Mouse (Mus musculus): ENCODE measurements around the gene Kcnh6. TPM values are rescaled to one million over a fixed set of nuclear protein-coding genes. Genes with fewer than 3 reads are reported as not detected.
A peak's percentile ranks its signal among the peaks of the same experiment; 100 is the strongest.

Kcnh6 gene
- 0.24 and 0.26 TPM in 2 replicates for polyA plus RNA-seq (2015; fragmentation: Nextera tagmentation; extraction: Ambion mirVana)

- 0 out of 2 replicates have a peak, but pooled peaks have one; percentile 16 for ATAC-seq (ENCODE audit: insufficient number of reproducible peaks, low FRiP score, low TSS enrichment, low read depth)
- Histone ChIP-seq H3K27ac (no peak within 1 kb of the TSS), H3K4me1 (peaks cover 4% of the 10 kb centered on the region), H3K27me3 (peaks cover 28% of the 10 kb centered on the region), H3K36me3 (no peaks in the 10 kb centered on the region), H3K9ac (no peak within 1 kb of the TSS), H3K9me3 (no peaks in the 10 kb centered on the region), H3K4me2 (peak within 1 kb of the TSS; percentile 66), H3K4me3 (peak within 1 kb of the TSS; percentile 27)
- WGBS, result 0% methylated on average over 25 of the region's 25 CpGs
Measured at GRCm38 (mm10) chr11:106007821-106008220, at the start of gene Kcnh6. Gene Kcnh6, plus strand, starts transcription at chr11:106008124.

GRCm38 (mm10) chr11:105958566-105958965 is 49.4 kb upstream of the Kcnh6 start:
- ATAC-seq (ENCODE audit: insufficient number of reproducible peaks, low FRiP score, low TSS enrichment, low read depth), result no peak

GRCm38 (mm10) chr11:105959355-105959754 is 48.6 kb upstream of the Kcnh6 start:
- Histone ChIP-seq H3K4me3 (no peak overlapping the region), H3K36me3 (no peaks in the 10 kb centered on the region), H3K4me2 (no peak overlapping the region), H3K27me3 (no peaks in the 10 kb centered on the region), H3K27ac (no peak overlapping the region), H3K9ac (no peak overlapping the region), H3K9me3 (no peaks in the 10 kb centered on the region), H3K4me1 (no peaks in the 10 kb centered on the region)
- WGBS, result 47% methylated on average over 17 of the region's 17 CpGs
- ATAC-seq (ENCODE audit: insufficient number of reproducible peaks, low FRiP score, low TSS enrichment, low read depth), result no peak

More at GRCm38 (mm10) chr11:105958566-105958965, 49.4 kb upstream of the Kcnh6 start:
- Histone ChIP-seq H3K36me3 (no peaks in the 10 kb centered on the region), H3K9ac (no peak overlapping the region), H3K4me2 (no peak overlapping the region), H3K9me3 (no peaks in the 10 kb centered on the region), H3K27ac (no peak overlapping the region), H3K4me3 (no peak overlapping the region), H3K27me3 (no peaks in the 10 kb centered on the region), H3K4me1 (peaks cover 2% of the 10 kb centered on the region; the same call in 1 of the 2 replicates)
- WGBS, result 41% methylated on average over 1 of the region's 1 CpGs

- no peak overlapping the region for H3K4me2 ChIP-seq
- 62% methylated on average over 5 of the region's 5 CpGs for WGBS
Measured at GRCm38 (mm10) chr11:105964691-105965090, 43.2 kb upstream of the Kcnh6 start.

GRCm38 (mm10) chr11:105966288-105966687 is 41.6 kb upstream of the Kcnh6 start:
- Histone ChIP-seq H3K4me1 (peaks cover 17% of the 10 kb centered on the region), H3K4me2 (no peak overlapping the region), H3K9ac (no peak overlapping the region), H3K36me3 (no peaks in the 10 kb centered on the region), H3K27ac (no peak overlapping the region), H3K9me3 (no peaks in the 10 kb centered on the region), H3K4me3 (no peak overlapping the region), H3K27me3 (peaks cover 51% of the 10 kb centered on the region)
- ATAC-seq (ENCODE audit: insufficient number of reproducible peaks, low FRiP score, low TSS enrichment, low read depth), result no peak
- 73% methylated on average over 4 of the region's 4 CpGs for WGBS

More at GRCm38 (mm10) chr11:105964691-105965090, 43.2 kb upstream of the Kcnh6 start:
- Histone ChIP-seq H3K9me3 (no peaks in the 10 kb centered on the region), H3K9ac (no peak overlapping the region), H3K4me3 (no peak overlapping the region), H3K27me3 (peaks cover 43% of the 10 kb centered on the region), H3K36me3 (no peaks in the 10 kb centered on the region), H3K27ac (no peak overlapping the region), H3K4me1 (peaks cover 17% of the 10 kb centered on the region)
- no peak for ATAC-seq (ENCODE audit: insufficient number of reproducible peaks, low FRiP score, low TSS enrichment, low read depth)

GRCm38 (mm10) chr11:105967741-105968574 is 40.0 kb upstream of the Kcnh6 start, which contains the start of gene Ace:
Gene Ace, plus strand, starts transcription at chr11:105967945.
- under 1% methylated on average over 55 of the region's 76 CpGs for WGBS

GRCm38 (mm10) chr11:105968948-105969347 is 39.0 kb upstream of the Kcnh6 start:
- H3K27ac ChIP-seq, result no peak overlapping the region
- 57% methylated on average over 10 of the region's 10 CpGs for WGBS
- H3K9ac ChIP-seq, result no peak overlapping the region
- H3K27me3 ChIP-seq, result peaks cover 51% of the 10 kb centered on the region
- ATAC-seq (ENCODE audit: insufficient number of reproducible peaks, low FRiP score, low TSS enrichment, low read depth), result no peak
- peak overlapping the region; percentile 100; the same call in 1 of the 2 replicates for H3K4me2 ChIP-seq
- H3K36me3 ChIP-seq, result no peaks in the 10 kb centered on the region
- H3K4me3 ChIP-seq, result no peak overlapping the region; the same call in 1 of the 2 replicates
- H3K4me1 ChIP-seq, result peaks cover 17% of the 10 kb centered on the region
- no peaks in the 10 kb centered on the region for H3K9me3 ChIP-seq

More at GRCm38 (mm10) chr11:105967741-105968574, 40.0 kb upstream of the Kcnh6 start, which contains the start of gene Ace:
- Histone ChIP-seq H3K36me3 (no peaks in the 10 kb centered on the region), H3K27ac (no peak within 1 kb of the TSS), H3K4me3 (peak within 1 kb of the TSS; percentile 56), H3K4me2 (peak within 1 kb of the TSS; percentile 100), H3K4me1 (peaks cover 17% of the 10 kb centered on the region), H3K9ac (peak within 1 kb of the TSS; percentile 26), H3K9me3 (no peaks in the 10 kb centered on the region), H3K27me3 (peaks cover 51% of the 10 kb centered on the region)
- ATAC-seq (ENCODE audit: insufficient number of reproducible peaks, low FRiP score, low TSS enrichment, low read depth), result no peak

- 56% methylated on average over 1 of the region's 1 CpGs for WGBS
- H3K36me3 ChIP-seq, result no peaks in the 10 kb centered on the region
- no peak overlapping the region for H3K4me3 ChIP-seq
- H3K27ac ChIP-seq, result no peak overlapping the region
- H3K4me2 ChIP-seq, result no peak overlapping the region
- H3K4me1 ChIP-seq, result peaks cover 17% of the 10 kb centered on the region
- H3K9me3 ChIP-seq, result no peaks in the 10 kb centered on the region
- ATAC-seq (ENCODE audit: insufficient number of reproducible peaks, low FRiP score, low TSS enrichment, low read depth), result no peak
- H3K9ac ChIP-seq, result no peak overlapping the region
- H3K27me3 ChIP-seq, result peaks cover 51% of the 10 kb centered on the region
Measured at GRCm38 (mm10) chr11:105969516-105969915, 38.4 kb upstream of the Kcnh6 start.

- Histone ChIP-seq H3K27ac (no peak overlapping the region), H3K4me1 (no peaks in the 10 kb centered on the region), H3K27me3 (peaks cover 10% of the 10 kb centered on the region), H3K36me3 (no peaks in the 10 kb centered on the region), H3K9ac (no peak overlapping the region), H3K4me3 (no peak overlapping the region), H3K9me3 (no peaks in the 10 kb centered on the region), H3K4me2 (no peak overlapping the region)
- 84% methylated on average over 6 of the region's 6 CpGs for WGBS
- ATAC-seq (ENCODE audit: insufficient number of reproducible peaks, low FRiP score, low TSS enrichment, low read depth), result no peak
Measured at GRCm38 (mm10) chr11:105974593-105974992, 33.3 kb upstream of the Kcnh6 start.

- ATAC-seq (ENCODE audit: insufficient number of reproducible peaks, low FRiP score, low TSS enrichment, low read depth), result no peak
- no peaks in the 10 kb centered on the region for H3K9me3 ChIP-seq
- no peak overlapping the region for H3K4me2 ChIP-seq
- H3K27ac ChIP-seq, result no peak overlapping the region
- no peaks in the 10 kb centered on the region for H3K36me3 ChIP-seq
- peaks cover 5% of the 10 kb centered on the region for H3K27me3 ChIP-seq
- H3K9ac ChIP-seq, result no peak overlapping the region
- H3K4me3 ChIP-seq, result no peak overlapping the region
- WGBS, result 66% methylated on average over 3 of the region's 3 CpGs
- no peaks in the 10 kb centered on the region for H3K4me1 ChIP-seq
Measured at GRCm38 (mm10) chr11:105975050-105975449, 32.9 kb upstream of the Kcnh6 start.

- WGBS, result 87% methylated on average over 5 of the region's 5 CpGs
- Histone ChIP-seq H3K4me2 (no peak overlapping the region), H3K4me1 (no peaks in the 10 kb centered on the region), H3K27ac (no peak overlapping the region), H3K9ac (no peak overlapping the region), H3K27me3 (no peaks in the 10 kb centered on the region), H3K36me3 (no peaks in the 10 kb centered on the region), H3K9me3 (no peaks in the 10 kb centered on the region), H3K4me3 (no peak overlapping the region)
- ATAC-seq (ENCODE audit: insufficient number of reproducible peaks, low FRiP score, low TSS enrichment, low read depth), result no peak
Measured at GRCm38 (mm10) chr11:105975636-105976035, 32.3 kb upstream of the Kcnh6 start.

- H3K4me3 ChIP-seq, result no peak overlapping the region
- H3K27ac ChIP-seq, result no peak overlapping the region
- H3K27me3 ChIP-seq, result no peaks in the 10 kb centered on the region
- H3K4me2 ChIP-seq, result no peak overlapping the region
- no peak overlapping the region for H3K9ac ChIP-seq
- WGBS, result 79% methylated on average over 2 of the region's 2 CpGs
- H3K36me3 ChIP-seq, result no peaks in the 10 kb centered on the region
- no peak for ATAC-seq (ENCODE audit: insufficient number of reproducible peaks, low FRiP score, low TSS enrichment, low read depth)
- no peaks in the 10 kb centered on the region for H3K9me3 ChIP-seq
- no peaks in the 10 kb centered on the region for H3K4me1 ChIP-seq
Measured at GRCm38 (mm10) chr11:105978232-105978631, 29.7 kb upstream of the Kcnh6 start.
